Mouse (Mus musculus) bone marrow, adult 2 months (tissue): ENCODE results near the gene Pgm1. TPM values are rescaled to one million over a fixed set of nuclear protein-coding genes. Genes with fewer than 3 reads are reported as not detected.

Experiments
- H3K27ac ChIP-seq: fragments of 200-500 bp; 2 replicates; pipeline ENCODE4 v1.5.1; 2012; ENCODE audit warnings: low read depth, mild to moderate bottlenecking, control low read depth, inconsistent platforms, low read length; ENCODE audit not compliant: control insufficient read depth, poor library complexity, insufficient read depth
- H3K4me1 ChIP-seq: fragments of 200-500 bp; 2 replicates; pipeline ENCODE4 v1.6.1; 2011; ENCODE audit warnings: low read length; ENCODE audit not compliant: control insufficient read depth, insufficient read depth
- H3K4me3 ChIP-seq: fragments of 200-500 bp; replicated peaks from 2 replicates; pipeline ENCODE3; 2011; ENCODE audit warnings: mild to moderate bottlenecking, low read depth, low read length, control low read depth; ENCODE audit not compliant: control insufficient read depth
- CTCF ChIP-seq: fragments of 200-500 bp; IDR thresholded peaks from 2 replicates; pipeline ENCODE4 v1.5.1; 2011; ENCODE audit warnings: low read length, control low read depth; ENCODE audit not compliant: control insufficient read depth, insufficient read depth
- POLR2A ChIP-seq: fragments of 200-500 bp; IDR thresholded peaks from 2 replicates; pipeline ENCODE4 v1.6.1; 2011; ENCODE audit warnings: low read depth, mild to moderate bottlenecking, control low read depth, low read length, borderline replicate concordance; ENCODE audit not compliant: control insufficient read depth
- WGBS: fragments of 180-500 bp; shearing (Covaris S2); methylation state at CpG from one replicate; pipeline ENCODE4 v1.1.7; 2018; 5-methylcytosine and 5-hydroxymethylcytosine counted together
- polyA plus RNA-seq: library from polyadenylated mRNA; stranded (reverse); fragments of >200 nt; gene quantifications from 2 replicates; pipeline ENCODE4 v1.2.4, GENCODE M21; 2011; ENCODE audit warnings: low replicate concordance; ENCODE audit not compliant: missing spikeins, insufficient read depth, insufficient read length

The Pgm1 gene
- polyA plus RNA-seq, 1 experiment: 9.3 TPM

- no peak overlapping the region for H3K4me3 ChIP-seq
- no peaks in the 10 kb centered on the region for H3K4me1 ChIP-seq
- 75% methylated on average over 3 of the region's 3 CpGs for WGBS
- no peak for TF ChIP-seq POLR2A
- no peak for TF ChIP-seq CTCF
- no peak overlapping the region for H3K27ac ChIP-seq
Observed at GRCm38 (mm10) chr4:100011563-100011962, 82.3 kb downstream of the Pgm1 start.

DNA sequence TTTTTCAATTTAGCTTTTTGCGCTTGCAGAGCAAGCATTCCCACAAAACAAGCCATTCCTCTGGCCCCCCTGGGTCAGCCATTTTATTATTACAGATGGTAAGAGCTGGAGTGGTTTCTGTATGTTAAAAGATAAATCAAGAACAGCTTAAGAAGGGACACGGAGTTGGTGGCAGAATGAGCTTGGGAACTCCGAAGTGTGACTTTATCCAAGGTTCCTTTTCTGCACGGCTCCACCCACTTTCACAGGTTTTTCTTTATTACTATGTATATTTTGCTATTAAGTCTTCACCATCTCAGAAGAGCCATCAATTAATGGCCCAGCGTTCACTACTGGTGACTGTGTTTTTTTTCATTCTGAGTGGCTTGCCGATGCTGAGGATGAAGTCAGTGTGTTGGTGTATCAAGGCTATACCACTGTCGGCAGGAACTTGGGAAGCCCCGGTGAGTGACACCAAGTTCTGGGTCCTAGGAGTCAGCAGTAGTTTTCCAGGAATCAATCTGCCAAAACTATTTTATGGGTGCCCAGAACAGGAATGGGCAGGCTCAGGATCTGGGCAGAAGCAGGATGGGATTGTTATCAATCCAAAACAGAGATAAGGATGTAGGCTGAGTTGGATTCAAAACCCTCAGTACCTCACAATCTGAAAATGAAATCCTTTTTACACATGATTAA is 83.3 kb downstream of the Pgm1 start:
- TF ChIP-seq CTCF: no peak
- no peak for TF ChIP-seq POLR2A
- Histone ChIP-seq H3K4me3 (no peak overlapping the region), H3K27ac (no peak overlapping the region), H3K4me1 (no peaks in the 10 kb centered on the region)
- 82% methylated on average over 8 of the region's 8 CpGs for WGBS

GRCm38 (mm10) chr4:100027773-100028172 is 98.6 kb downstream of the Pgm1 start:
- WGBS: 68% methylated on average over 3 of the region's 3 CpGs
- Histone ChIP-seq H3K4me3 (no peak overlapping the region), H3K4me1 (no peaks in the 10 kb centered on the region), H3K27ac (no peak overlapping the region)
- TF ChIP-seq CTCF: no peak
- TF ChIP-seq POLR2A: no peak

DNA sequence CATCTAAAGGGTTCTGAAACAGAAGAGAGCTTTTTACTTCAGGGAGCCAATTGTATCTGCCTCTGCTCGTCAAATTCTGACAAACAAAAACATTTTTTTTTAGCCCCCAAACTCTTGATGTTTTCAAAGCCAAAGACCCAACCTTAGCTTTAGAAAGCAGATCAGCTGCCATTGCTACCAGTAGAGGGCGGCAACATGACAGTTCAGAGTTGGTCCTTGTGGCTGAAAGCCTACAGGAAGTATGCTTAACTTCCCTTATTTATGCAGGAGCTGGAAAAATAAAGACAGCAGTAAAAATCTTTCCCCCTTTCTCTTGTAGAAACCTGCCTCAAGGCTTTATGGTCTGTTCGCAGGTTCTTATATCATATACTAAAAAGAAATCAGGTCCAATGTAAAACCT is 99.4 kb downstream of the Pgm1 start:
- Histone ChIP-seq H3K4me1 (no peaks in the 10 kb centered on the region), H3K4me3 (no peak overlapping the region), H3K27ac (no peak overlapping the region)
- TF ChIP-seq CTCF (peak; percentile 53), POLR2A (no peak)
- 2% methylated on average over 3 of the region's 3 CpGs for WGBS

DNA sequence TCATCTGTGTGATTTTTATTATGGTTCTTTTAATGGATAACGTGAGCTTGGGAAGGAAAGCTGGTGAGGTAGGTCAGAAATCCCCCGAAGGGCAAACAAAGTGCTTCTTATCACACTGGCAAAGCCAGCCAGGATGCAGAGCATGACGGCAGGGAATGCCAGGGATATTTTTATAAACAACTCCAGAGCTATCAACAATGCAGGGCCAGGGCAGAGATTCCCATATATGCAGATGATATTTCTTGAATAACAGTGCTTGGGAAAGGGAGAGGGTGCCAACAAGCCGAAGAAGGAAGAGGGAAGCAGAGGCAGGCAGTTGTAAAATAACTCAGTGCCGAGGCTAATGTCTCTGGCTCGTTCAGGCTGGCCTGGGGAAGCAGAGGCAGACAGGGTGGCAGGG is 102.1 kb downstream of the Pgm1 start:
- Histone ChIP-seq H3K27ac (no peak overlapping the region), H3K4me1 (no peaks in the 10 kb centered on the region), H3K4me3 (no peak overlapping the region)
- 74% methylated on average over 6 of the region's 6 CpGs for WGBS
- TF ChIP-seq POLR2A: no peak
- no peak for TF ChIP-seq CTCF

DNA sequence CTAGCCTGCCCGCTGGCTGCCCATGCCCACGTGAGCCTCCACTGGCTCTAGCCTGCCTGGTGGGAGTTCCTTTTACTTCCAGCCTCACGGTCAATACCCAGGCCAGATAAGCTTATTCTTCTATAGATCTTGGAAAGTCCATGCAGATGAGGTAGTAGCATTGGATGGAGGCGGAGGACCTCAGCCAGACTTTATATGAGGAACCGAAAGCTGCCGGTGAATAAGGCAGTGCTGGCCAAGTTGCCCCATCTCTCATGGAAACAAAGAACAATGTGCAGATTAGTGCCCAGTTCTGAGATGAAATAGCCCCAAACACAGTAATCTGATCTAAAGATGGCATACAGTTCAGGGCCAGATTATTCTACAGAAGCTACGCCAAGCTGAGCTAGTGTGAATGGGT is 103.4 kb downstream of the Pgm1 start:
- 87% methylated on average over 7 of the region's 7 CpGs for WGBS
- H3K27ac ChIP-seq: no peak overlapping the region
- no peak overlapping the region for H3K4me3 ChIP-seq
- TF ChIP-seq CTCF (no peak), POLR2A (no peak)
- H3K4me1 ChIP-seq: no peaks in the 10 kb centered on the region

- H3K4me3 ChIP-seq: no peak overlapping the region
- 86% methylated on average over 4 of the region's 4 CpGs for WGBS
Observed at GRCm38 (mm10) chr4:100033944-100034343, 104.7 kb downstream of the Pgm1 start.

GRCm38 (mm10) chr4:100034971-100035370 is 105.8 kb downstream of the Pgm1 start:
- WGBS: 77% methylated on average over 6 of the region's 6 CpGs

More at GRCm38 (mm10) chr4:100033944-100034343, 104.7 kb downstream of the Pgm1 start:
- Histone ChIP-seq H3K27ac (no peak overlapping the region), H3K4me1 (no peaks in the 10 kb centered on the region)
- TF ChIP-seq CTCF (no peak), POLR2A (no peak)

More at GRCm38 (mm10) chr4:100034971-100035370, 105.8 kb downstream of the Pgm1 start:
- Histone ChIP-seq H3K4me1 (no peaks in the 10 kb centered on the region), H3K27ac (no peak overlapping the region), H3K4me3 (no peak overlapping the region)
- TF ChIP-seq CTCF (no peak), POLR2A (no peak)
